Mouse (Mus musculus): Measurements from ENCODE around the gene Zrsr1.

The Zrsr1 gene

GRCm38 (mm10) chr11:22972746-22973526, 1.1 kb downstream of the Zrsr1 start:
- DNase-seq (ENCODE audit: low spot score in 2 of 2): peak; percentile 82 to 86

- no peak for DNase-seq (ENCODE audit: low spot score in 2 of 2)
Measured at GRCm38 (mm10) chr11:22973599-22973998, 1.8 kb downstream of the Zrsr1 start.

- no peak for DNase-seq (ENCODE audit: low spot score in 2 of 2)
Measured at GRCm38 (mm10) chr11:22978215-22978614, 6.4 kb downstream of the Zrsr1 start.

GRCm38 (mm10) chr11:22978711-22979110, 6.9 kb downstream of the Zrsr1 start:
- no peak for DNase-seq (ENCODE audit: low spot score in 2 of 2)

- DNase-seq (ENCODE audit: low spot score in 2 of 2): no peak
Measured at GRCm38 (mm10) chr11:22979221-22979620, 7.4 kb downstream of the Zrsr1 start.

GRCm38 (mm10) chr11:22981041-22981440, 9.2 kb downstream of the Zrsr1 start:
- DNase-seq (ENCODE audit: low spot score in 2 of 2): no peak

GRCm38 (mm10) chr11:22981543-22981950, 9.7 kb downstream of the Zrsr1 start:
- no peak for DNase-seq (ENCODE audit: low spot score in 2 of 2)

- DNase-seq (ENCODE audit: low spot score in 2 of 2): peak; percentile 93 to 95
Measured at GRCm38 (mm10) chr11:22981984-22982757, 10.4 kb downstream of the Zrsr1 start, which contains the start of the genes Gm28048 and Commd1. Gene Gm28048, minus strand, starts transcription at chr11:22982090. Gene Commd1, minus strand, starts transcription at chr11:22982382.

GRCm38 (mm10) chr11:22982846-22983245, 11.0 kb downstream of the Zrsr1 start:
- no peak for DNase-seq (ENCODE audit: low spot score in 2 of 2)

- DNase-seq (ENCODE audit: low spot score in 2 of 2): no peak
Measured at GRCm38 (mm10) chr11:22985510-22985909, 13.7 kb downstream of the Zrsr1 start.

GRCm38 (mm10) chr11:22987357-22987756, 15.6 kb downstream of the Zrsr1 start:
- DNase-seq (ENCODE audit: low spot score in 2 of 2): peak; percentile 36 to 47

GRCm38 (mm10) chr11:22989786-22990185, 18.0 kb downstream of the Zrsr1 start:
- DNase-seq (ENCODE audit: low spot score in 2 of 2): no peak

GRCm38 (mm10) chr11:22990393-22991126, 18.8 kb downstream of the Zrsr1 start, which contains the start of gene Cct4:
Gene Cct4, plus strand, starts transcription at chr11:22990519.
- DNase-seq (ENCODE audit: low spot score in 2 of 2): peak; percentile 93 to 95

GRCm38 (mm10) chr11:22991218-22991835, 19.5 kb downstream of the Zrsr1 start:
- no peak for DNase-seq (ENCODE audit: low spot score in 2 of 2)

GRCm38 (mm10) chr11:22994271-22994670, 22.5 kb downstream of the Zrsr1 start:
- DNase-seq (ENCODE audit: low spot score in 2 of 2): no peak

- no peak for DNase-seq (ENCODE audit: low spot score in 2 of 2)
Measured at GRCm38 (mm10) chr11:22995461-22995860, 23.7 kb downstream of the Zrsr1 start.

- DNase-seq (ENCODE audit: low spot score in 2 of 2): no peak
Measured at GRCm38 (mm10) chr11:22998308-22998707, 26.5 kb downstream of the Zrsr1 start.

GRCm38 (mm10) chr11:23005276-23005675, 33.5 kb downstream of the Zrsr1 start:
- no peak for DNase-seq (ENCODE audit: low spot score in 2 of 2)

- no peak for DNase-seq (ENCODE audit: low spot score in 2 of 2)
Measured at GRCm38 (mm10) chr11:23007166-23007480, 35.3 kb downstream of the Zrsr1 start.

GRCm38 (mm10) chr11:23007481-23008180, 35.8 kb downstream of the Zrsr1 start, which contains the start of gene Fam161a:
Gene Fam161a, plus strand, starts transcription at chr11:23007531.
- DNase-seq (ENCODE audit: low spot score in 2 of 2): peak; percentile 94 to 97
